Mouse (Mus musculus) midbrain, embryonic 10.5 days (tissue): ENCODE data around the gene Cacna1d. TPM values are rescaled to one million over a fixed set of nuclear protein-coding genes. Genes with fewer than 3 reads are reported as not detected.

Experiments
- DNase-seq: peaks from one replicate; pipeline ENCODE4 v3.0.0-alpha.2; 2017; ENCODE audit warnings: low spot score
- H3K27ac ChIP-seq: fragments of 300-500 bp; sonication (generic); replicated peaks from 2 replicates; pipeline ENCODE4 v1.5.1; 2016; ENCODE audit warnings: mild to moderate bottlenecking
- H3K27me3 ChIP-seq: fragments of 300-500 bp; sonication (generic); 2 replicates; pipeline ENCODE4 v1.6.1; 2016; ENCODE audit warnings: low read depth, mild to moderate bottlenecking; ENCODE audit not compliant: poor library complexity, severe bottlenecking
- H3K36me3 ChIP-seq: fragments of 300-500 bp; sonication (generic); 2 replicates; pipeline ENCODE4 v1.6.1; 2016; ENCODE audit warnings: mild to moderate bottlenecking, moderate library complexity
- H3K4me1 ChIP-seq: fragments of 300-500 bp; sonication (generic); 2 replicates; pipeline ENCODE4 v1.6.1; 2016
- H3K4me3 ChIP-seq: fragments of 300-500 bp; sonication (generic); 2 replicates; pipeline ENCODE4 v1.5.1; 2016; ENCODE audit warnings: mild to moderate bottlenecking, moderate library complexity
- H3K9me3 ChIP-seq: fragments of 300-500 bp; sonication (generic); replicated peaks from 2 replicates; pipeline ENCODE4 v1.6.1; 2016; ENCODE audit warnings: mild to moderate bottlenecking
- WGBS: fragments of 180-500 bp; shearing (Covaris S2); methylation state at CpG from one replicate; pipeline ENCODE4 v1.1.7; 2016; 5-methylcytosine and 5-hydroxymethylcytosine counted together
- polyA plus RNA-seq: library from polyadenylated mRNA; unstranded; fragments of >200 nt; fragmentation: Nextera tagmentation; extraction: Ambion mirVana; gene quantifications from 2 replicates; pipeline ENCODE4 v1.2.1, GENCODE M21; 2016

The Cacna1d gene
- polyA plus RNA-seq, 1 experiment from 2014 or later = 0.90 TPM

GRCm38 (mm10) chr14:30242166-30242817 lies 249.0 kb downstream of the Cacna1d start:
- no peaks in the 10 kb centered on the region for H3K36me3 ChIP-seq
- no peaks in the 10 kb centered on the region for H3K27me3 ChIP-seq
- no peak for DNase-seq
- no peak overlapping the region for H3K27ac ChIP-seq
- no peaks in the 10 kb centered on the region for H3K4me1 ChIP-seq
- H3K4me3 ChIP-seq = no peak overlapping the region
- no peaks in the 10 kb centered on the region for H3K9me3 ChIP-seq
- 93% methylated on average over 13 of the region's 13 CpGs for WGBS

- WGBS = 89% methylated on average over 7 of the region's 7 CpGs
- Histone ChIP-seq H3K27ac (no peak overlapping the region), H3K4me3 (no peak overlapping the region), H3K9me3 (no peaks in the 10 kb centered on the region), H3K4me1 (no peaks in the 10 kb centered on the region), H3K36me3 (no peaks in the 10 kb centered on the region), H3K27me3 (no peaks in the 10 kb centered on the region)
- no peak for DNase-seq
Observed at GRCm38 (mm10) chr14:30240916-30241515, 250.2 kb downstream of the Cacna1d start.

- no peaks in the 10 kb centered on the region for H3K9me3 ChIP-seq
- H3K36me3 ChIP-seq = no peaks in the 10 kb centered on the region
- no peak overlapping the region for H3K4me3 ChIP-seq
- H3K4me1 ChIP-seq = no peaks in the 10 kb centered on the region
- no peak for DNase-seq
- 89% methylated on average over 5 of the region's 5 CpGs for WGBS
- no peaks in the 10 kb centered on the region for H3K27me3 ChIP-seq
- H3K27ac ChIP-seq = no peak overlapping the region
Observed at GRCm38 (mm10) chr14:30238807-30239206, 252.4 kb downstream of the Cacna1d start.

- 93% methylated on average over 5 of the region's 5 CpGs for WGBS
- DNase-seq = no peak
- no peak overlapping the region for H3K27ac ChIP-seq
- no peaks in the 10 kb centered on the region for H3K4me1 ChIP-seq
- H3K4me3 ChIP-seq = no peak overlapping the region
- H3K27me3 ChIP-seq = no peaks in the 10 kb centered on the region
- no peaks in the 10 kb centered on the region for H3K36me3 ChIP-seq
- no peaks in the 10 kb centered on the region for H3K9me3 ChIP-seq
Observed at GRCm38 (mm10) chr14:30225161-30225560, 266.1 kb downstream of the Cacna1d start.

- no peaks in the 10 kb centered on the region for H3K9me3 ChIP-seq
- no peak overlapping the region for H3K27ac ChIP-seq
- 83% methylated on average over 6 of the region's 6 CpGs for WGBS
- no peak overlapping the region for H3K4me3 ChIP-seq
- DNase-seq = no peak
- no peaks in the 10 kb centered on the region for H3K27me3 ChIP-seq
- no peaks in the 10 kb centered on the region for H3K4me1 ChIP-seq
- H3K36me3 ChIP-seq = no peaks in the 10 kb centered on the region
Observed at GRCm38 (mm10) chr14:30222101-30222500, 269.2 kb downstream of the Cacna1d start.

GRCm38 (mm10) chr14:30219851-30220250 lies 271.4 kb downstream of the Cacna1d start:
- DNase-seq = no peak
- Histone ChIP-seq H3K27me3 (no peaks in the 10 kb centered on the region), H3K4me1 (no peaks in the 10 kb centered on the region), H3K36me3 (no peaks in the 10 kb centered on the region), H3K27ac (no peak overlapping the region), H3K9me3 (no peaks in the 10 kb centered on the region), H3K4me3 (no peak overlapping the region)
- 76% methylated on average over 4 of the region's 4 CpGs for WGBS

- no peaks in the 10 kb centered on the region for H3K9me3 ChIP-seq
- DNase-seq = no peak
- no peaks in the 10 kb centered on the region for H3K4me1 ChIP-seq
- H3K36me3 ChIP-seq = no peaks in the 10 kb centered on the region
- H3K4me3 ChIP-seq = no peak overlapping the region
- no peaks in the 10 kb centered on the region for H3K27me3 ChIP-seq
- 91% methylated on average over 3 of the region's 3 CpGs for WGBS
- no peak overlapping the region for H3K27ac ChIP-seq
Observed at GRCm38 (mm10) chr14:30218114-30218513, 273.1 kb downstream of the Cacna1d start.

- Histone ChIP-seq H3K9me3 (no peaks in the 10 kb centered on the region), H3K36me3 (no peaks in the 10 kb centered on the region), H3K27me3 (no peaks in the 10 kb centered on the region), H3K4me1 (no peaks in the 10 kb centered on the region), H3K4me3 (no peak overlapping the region), H3K27ac (no peak overlapping the region)
- DNase-seq = no peak
- WGBS = 83% methylated on average over 2 of the region's 2 CpGs
Observed at GRCm38 (mm10) chr14:30217124-30217523, 274.1 kb downstream of the Cacna1d start.

GRCm38 (mm10) chr14:30208156-30208555 lies 283.1 kb downstream of the Cacna1d start:
- Histone ChIP-seq H3K36me3 (no peaks in the 10 kb centered on the region), H3K4me3 (no peak overlapping the region), H3K27ac (no peak overlapping the region), H3K27me3 (no peaks in the 10 kb centered on the region), H3K9me3 (no peaks in the 10 kb centered on the region), H3K4me1 (0 out of 2 replicates have a peak, but pooled peaks cover 4% of the 10 kb centered on the region)
- DNase-seq = no peak

GRCm38 (mm10) chr14:30205821-30206220 lies 285.4 kb downstream of the Cacna1d start:
- no peaks in the 10 kb centered on the region for H3K36me3 ChIP-seq
- no peak overlapping the region for H3K4me3 ChIP-seq
- no peak overlapping the region for H3K27ac ChIP-seq
- no peak for DNase-seq
- no peaks in the 10 kb centered on the region for H3K9me3 ChIP-seq
- 0 out of 2 replicates have a peak, but pooled peaks cover 4% of the 10 kb centered on the region for H3K4me1 ChIP-seq
- H3K27me3 ChIP-seq = no peaks in the 10 kb centered on the region
- WGBS = 50% methylated on average over 3 of the region's 3 CpGs

- DNase-seq = no peak
- 90% methylated on average over 1 of the region's 1 CpGs for WGBS
- Histone ChIP-seq H3K4me3 (no peak overlapping the region), H3K27ac (no peak overlapping the region), H3K9me3 (no peaks in the 10 kb centered on the region), H3K27me3 (no peaks in the 10 kb centered on the region), H3K36me3 (no peaks in the 10 kb centered on the region), H3K4me1 (0 out of 2 replicates have a peak, but pooled peaks cover 4% of the 10 kb centered on the region)
Observed at GRCm38 (mm10) chr14:30204526-30204925, 286.7 kb downstream of the Cacna1d start.

- no peaks in the 10 kb centered on the region for H3K9me3 ChIP-seq
- no peak for DNase-seq
- 81% methylated on average over 1 of the region's 1 CpGs for WGBS
- no peaks in the 10 kb centered on the region for H3K36me3 ChIP-seq
- H3K4me3 ChIP-seq = no peak overlapping the region
- no peaks in the 10 kb centered on the region for H3K27me3 ChIP-seq
- no peak overlapping the region for H3K27ac ChIP-seq
- no peaks in the 10 kb centered on the region for H3K4me1 ChIP-seq
Observed at GRCm38 (mm10) chr14:30200310-30200709, 290.9 kb downstream of the Cacna1d start.

- Histone ChIP-seq H3K4me1 (no peaks in the 10 kb centered on the region), H3K9me3 (no peaks in the 10 kb centered on the region), H3K27ac (no peak overlapping the region), H3K36me3 (no peaks in the 10 kb centered on the region), H3K27me3 (no peaks in the 10 kb centered on the region), H3K4me3 (no peak overlapping the region)
- DNase-seq = no peak
- 84% methylated on average over 3 of the region's 3 CpGs for WGBS
Observed at GRCm38 (mm10) chr14:30198882-30199281, 292.4 kb downstream of the Cacna1d start.
